1 mouse cellular context compared by ENCODE assay signal in genomic region chr11:105156748-105157267, GRCm38 (mm10).
TF ChIP-seq lines count a peak whose summit lies in the region.

No protein-coding gene starts in this region.

TF ChIP-seq in MEL, 35 proteins besides CTCF, POLR2A, EP300 and RAD21 (continued from another document):
- TF ChIP-seq ZKSCAN1 (IDR thresholded peaks at IDR 0.05; ENCODE audit: low read depth, low read length), result no peak
- TF ChIP-seq SMC3 (IDR thresholded peaks at IDR 0.05; ENCODE audit: low read depth, low read length), result no peak
- 0 out of 2 replicates have a peak, but pooled peaks have one; percentile 51 for TF ChIP-seq ZMIZ1 (IDR thresholded peaks at IDR 0.05; ENCODE audit: low read depth, low read length)
- no peak for TF ChIP-seq CHD2 (IDR thresholded peaks at IDR 0.05; ENCODE audit: low read length)
- no peak for TF ChIP-seq POLR2AphosphoS5 (IDR thresholded peaks at IDR 0.05; ENCODE audit: borderline replicate concordance, low read depth, low read length)
- peak; percentile 90 for TF ChIP-seq GATA1 (IDR thresholded peaks at IDR 0.05; ENCODE audit: low read depth, low read length)
- TF ChIP-seq MXI1 (IDR thresholded peaks at IDR 0.05; ENCODE audit: low read depth, low read length), result peak; percentile 64
- TF ChIP-seq UBTF (IDR thresholded peaks at IDR 0.05; ENCODE audit: borderline replicate concordance, insufficient read depth, low read depth, low read length), result no peak
- peak; percentile 52; the same call in 1 of the 2 replicates for TF ChIP-seq ELF1 (IDR thresholded peaks at IDR 0.05; ENCODE audit: low read depth, low read length)
- peak; percentile 63 for TF ChIP-seq MAX (IDR thresholded peaks at IDR 0.05; ENCODE audit: low read length)
